Mouse (Mus musculus) liver, embryonic 14.5 days (tissue): Measurements from ENCODE around the gene Vmn1r233. TPM values are rescaled to one million over a fixed set of nuclear protein-coding genes. Genes with fewer than 3 reads are reported as not detected.

Experiments
- ATAC-seq: fragments of 200-750 bp; cut with Nextera tagmentation; 2 replicates; pipeline ENCODE4 v1.8.0; 2017; ENCODE audit warnings: moderate number of reproducible peaks, mild to moderate bottlenecking, moderate library complexity; ENCODE audit not compliant: insufficient read depth
- DNase-seq, 3 experiments: peaks; one replicate each; pipeline ENCODE4 v3.0.0-alpha.2; 2012 to 2013; ENCODE audit warnings: low read depth in 3 of 3, low spot score in 3 of 3
- H3K27ac ChIP-seq: fragments of 300-500 bp; sonication (generic); 2 replicates; pipeline ENCODE4 v1.5.1; 2014; ENCODE audit warnings: moderate library complexity, mild to moderate bottlenecking, control low read depth, inconsistent platforms
- H3K27me3 ChIP-seq: fragments of 300-500 bp; sonication (generic); 2 replicates; pipeline ENCODE4 v1.6.1; 2014; ENCODE audit warnings: mild to moderate bottlenecking, low read length, moderate library complexity; ENCODE audit not compliant: control insufficient read depth, insufficient read depth
- H3K36me3 ChIP-seq: fragments of 300-500 bp; sonication (generic); replicated peaks from 2 replicates; pipeline ENCODE4 v1.6.1; 2014; ENCODE audit warnings: low read depth; ENCODE audit not compliant: control insufficient read depth, insufficient read depth
- H3K4me1 ChIP-seq, 2 experiments: fragments of 200-500 bp in 1 of 2; fragments of 300-500 bp in 1 of 2; sonication (generic) in 1 of 2; replicated peaks; 2 replicates each; pipeline ENCODE4 v1.6.1; 2012 to 2014; ENCODE audit warnings: antibody characterized with exemption in 1 of 2, inconsistent platforms in 1 of 2, low read length in 1 of 2; ENCODE audit not compliant: control insufficient read depth in 2 of 2, insufficient read depth in 2 of 2
- H3K4me2 ChIP-seq: fragments of 300-500 bp; sonication (generic); 2 replicates; pipeline ENCODE4 v1.6.1; 2014; ENCODE audit warnings: low read depth, mild to moderate bottlenecking, control low read depth, moderate library complexity
- H3K4me3 ChIP-seq, 2 experiments: fragments of 200-500 bp in 1 of 2; fragments of 300-500 bp in 1 of 2; sonication (generic) in 1 of 2; 2 replicates each; pipeline ENCODE4 v1.5.1; 2012 to 2014; ENCODE audit warnings: low read depth in 2 of 2, low read length in 2 of 2, mild to moderate bottlenecking in 2 of 2, control low read depth in 1 of 2, inconsistent platforms in 1 of 2, moderate library complexity in 1 of 2; ENCODE audit not compliant: insufficient read depth in 1 of 2
- H3K9ac ChIP-seq: fragments of 300-500 bp; sonication (generic); replicated peaks from 2 replicates; pipeline ENCODE4 v1.6.1; 2014; ENCODE audit warnings: mild to moderate bottlenecking, control low read depth, moderate library complexity
- H3K9me3 ChIP-seq: fragments of 300-500 bp; sonication (generic); 2 replicates; pipeline ENCODE4 v1.6.1; 2016; ENCODE audit warnings: low read length, mixed read lengths; ENCODE audit not compliant: control insufficient read depth
- CTCF ChIP-seq: IDR thresholded peaks from 2 replicates; pipeline ENCODE4 v1.5.1; 2016; ENCODE audit warnings: antibody characterized with exemption, low read depth, control low read depth
- EP300 ChIP-seq: IDR thresholded peaks from 2 replicates; pipeline ENCODE4 v1.6.1; 2016; ENCODE audit warnings: antibody characterized with exemption, low read depth
- WGBS: fragments of 180-500 bp; shearing (Covaris S2); extraction: QIAGEN DNeasy Blood & Tissue Kit; methylation state at CpG from one replicate; pipeline ENCODE4 v1.1.7; 2014; ENCODE audit not compliant: insufficient replicate concordance; 5-methylcytosine and 5-hydroxymethylcytosine counted together
- polyA plus RNA-seq, 2 experiments: library from polyadenylated mRNA; depleted of rRNA in 1 of 2; stranded (reverse) in 1 of 2; unstranded in 1 of 2; fragments of >200 nt; fragmentation: Nextera tagmentation in 1 of 2; extraction: Ambion mirVana in 1 of 2; gene quantifications; 2 replicates each; pipeline versions ENCODE4 v1.2.1 to v1.2.3; 2012 to 2014

Vmn1r233 gene
- polyA plus RNA-seq (2012; rRNA removed) (not detected in 2 replicates), polyA plus RNA-seq (2014; fragmentation: Nextera tagmentation; extraction: Ambion mirVana) (not detected in 2 replicates)

- DNase-seq, result no peak
- TF ChIP-seq CTCF (no peak), EP300 (no peak)
- Histone ChIP-seq H3K9ac (no peak within 1 kb of the TSS), H3K4me1 (no peaks in the 10 kb centered on the region), H3K4me2 (no peak within 1 kb of the TSS), H3K9me3 (no peaks in the 10 kb centered on the region), H3K4me3 (no peak within 1 kb of the TSS), H3K27ac (no peak within 1 kb of the TSS), H3K27me3 (no peaks in the 10 kb centered on the region), H3K36me3 (no peaks in the 10 kb centered on the region)
- ATAC-seq, result no peak
Observed at GRCm38 (mm10) chr17:20996364-20996763, at the start of gene Vmn1r233. Gene Vmn1r233 (minus strand): TSS chr17:20996464.

GRCm38 (mm10) chr17:21018410-21019080 is 22.3 kb upstream of the Vmn1r233 start:
- no peaks in the 10 kb centered on the region for H3K9me3 ChIP-seq
- ATAC-seq (peak; percentile 80), DNase-seq (peak in 2 of 3 experiments; percentile 11 to 17)
- no peaks in the 10 kb centered on the region for H3K27me3 ChIP-seq
- H3K4me1 ChIP-seq, result peaks cover 10 to 16% of the 10 kb centered on the region in 2 experiments
- WGBS, result 17% methylated on average over 1 of the region's 1 CpGs
- H3K4me2 ChIP-seq, result peak overlapping the region; percentile 28
- TF ChIP-seq CTCF, result no peak
- peak; percentile 48; the same call in 1 of the 2 replicates for TF ChIP-seq EP300
- no peak overlapping the region for H3K4me3 ChIP-seq
- no peak overlapping the region for H3K9ac ChIP-seq
- H3K36me3 ChIP-seq, result peaks cover 22% of the 10 kb centered on the region
- H3K27ac ChIP-seq, result peak overlapping the region; percentile 4

DNA sequence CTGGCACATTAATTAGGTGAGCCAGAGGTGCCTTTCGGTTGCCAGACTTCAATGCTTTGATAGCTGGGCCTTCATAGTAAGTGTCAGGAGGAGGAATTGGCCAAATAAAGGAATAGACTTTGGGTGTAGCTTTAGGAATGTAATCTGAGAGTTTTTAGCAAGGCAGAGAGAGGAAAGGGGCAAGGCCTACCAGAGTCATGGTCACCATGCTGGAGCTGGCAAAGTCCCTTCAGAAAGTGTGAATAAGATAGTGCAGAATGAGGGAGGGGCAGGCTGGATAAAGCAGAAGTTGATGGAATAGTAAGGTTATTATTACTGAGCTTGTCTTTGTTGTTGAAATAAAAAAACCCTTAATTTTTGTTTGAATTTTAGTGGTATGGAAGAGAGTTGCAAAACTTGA is 13.5 kb upstream of the Vmn1r233 start:
- Histone ChIP-seq H3K27ac (0 out of 2 replicates have a peak overlapping the region, but pooled peaks have one; percentile 55), H3K27me3 (no peaks in the 10 kb centered on the region), H3K9me3 (no peaks in the 10 kb centered on the region), H3K36me3 (peaks cover 9% of the 10 kb centered on the region), H3K4me2 (peak overlapping the region; percentile 76), H3K4me1 (peaks cover 5 to 12% of the 10 kb centered on the region in 2 experiments; a peak in 3 of 4 replicates), H3K9ac (peak overlapping the region; percentile 89), H3K4me3 (peak overlapping the region; percentile 75 to 84)
- no peak for ATAC-seq
- peak in 1 of 3 experiments; percentile 4 for DNase-seq
- 36% methylated on average over 1 of the region's 1 CpGs for WGBS
- TF ChIP-seq EP300 (no peak), CTCF (no peak)

- no peaks in the 10 kb centered on the region for H3K9me3 ChIP-seq
- DNase-seq (peak; percentile 78 to 81 (median 78)), ATAC-seq (peak; percentile 93)
- no peaks in the 10 kb centered on the region for H3K27me3 ChIP-seq
- H3K4me1 ChIP-seq, result peaks cover 5 to 12% of the 10 kb centered on the region in 2 experiments; a peak in 3 of 4 replicates
- no peak for TF ChIP-seq EP300
- TF ChIP-seq CTCF, result peak; percentile 26; the same call in 1 of the 2 replicates
- H3K9ac ChIP-seq, result peak within 1 kb of the TSS; percentile 89
- WGBS, result 5% methylated on average over 36 of the region's 36 CpGs
- H3K4me2 ChIP-seq, result peak within 1 kb of the TSS; percentile 76
- peak within 1 kb of the TSS; percentile 75 to 84 for H3K4me3 ChIP-seq
- H3K36me3 ChIP-seq, result peaks cover 9% of the 10 kb centered on the region
- H3K27ac ChIP-seq, result peak within 1 kb of the TSS; percentile 55
Observed at GRCm38 (mm10) chr17:21008382-21009331, 12.4 kb upstream of the Vmn1r233 start, which contains the start of gene Zfp160. Gene Zfp160 (plus strand): TSS chr17:21008903.
